Comparison of ENCODE assay signal across 17 mouse cellular contexts in genomic region chr17:43645136-43645535, GRCm38 (mm10). TPM values are rescaled to one million over a fixed set of nuclear protein-coding genes. Genes with fewer than 3 reads are reported as not detected.
DNase-seq lines count a peak whose midpoint lies in the region; ATAC-seq and TF ChIP-seq lines count a peak whose summit lies in the region.
"Had no signal": no experiment of that assay in that cellular context is flagged by ENCODE, and none has a peak within 500 bp of the region (broad histone marks: within the 10 kb centered on the region; RNA-seq: fewer than 3 reads in every experiment).

No protein-coding gene starts in this region.

- no peak for TF ChIP-seq CTCF in heart, adult 2 months (IDR thresholded peaks at IDR 0.05)

- H3K4me3 ChIP-seq in heart, embryonic 15.5 days, result no peak overlapping the region
- no peak overlapping the region for H3K4me3 ChIP-seq in heart, adult 2 months
- H3K4me3 ChIP-seq in myocyte, result no peak overlapping the region
- no peak overlapping the region for H3K4me3 ChIP-seq in forebrain, embryonic 16.5 days (replicated peaks; ENCODE audit: low read length)
- H3K4me3 ChIP-seq: embryonic facial prominence, embryonic 13.5 days; hindbrain, embryonic 12.5 days; kidney, embryonic 15.5 days; limb, embryonic 15.5 days had no signal

- no peaks in the 10 kb centered on the region for H3K27me3 ChIP-seq in heart, embryonic 15.5 days
- no peaks in the 10 kb centered on the region for H3K27me3 ChIP-seq in heart, adult 2 months (ENCODE audit: control insufficient read depth, insufficient read depth, low read length)
- no peaks in the 10 kb centered on the region for H3K27me3 ChIP-seq in myocyte (ENCODE audit: control insufficient read depth, insufficient read depth, insufficient read length)
- H3K27me3 ChIP-seq in forebrain, embryonic 16.5 days (replicated peaks; ENCODE audit: control insufficient read depth, insufficient read depth, low read length), result no peaks in the 10 kb centered on the region
- H3K27me3 ChIP-seq: embryonic facial prominence, embryonic 13.5 days; hindbrain, embryonic 12.5 days; kidney, embryonic 15.5 days; limb, embryonic 15.5 days had no signal

- H3K4me1 ChIP-seq in heart, embryonic 15.5 days (replicated peaks), result peaks cover 14% of the 10 kb centered on the region
- H3K4me1 ChIP-seq in heart, adult 2 months (ENCODE audit: control insufficient read depth, insufficient read depth, low read length), result peaks cover 3% of the 10 kb centered on the region
- no peaks in the 10 kb centered on the region for H3K4me1 ChIP-seq in forebrain, embryonic 16.5 days (replicated peaks; ENCODE audit: control insufficient read depth, insufficient read depth, low read length)
- H3K4me1 ChIP-seq: embryonic facial prominence, embryonic 13.5 days; hindbrain, embryonic 12.5 days; kidney, embryonic 15.5 days; limb, embryonic 15.5 days had no signal

- H3K27ac ChIP-seq in heart, embryonic 15.5 days, result peak overlapping the region; percentile 31; the same call in 1 of the 2 replicates
- no peak overlapping the region for H3K27ac ChIP-seq in heart, adult 2 months
- no peak overlapping the region for H3K27ac ChIP-seq in forebrain, embryonic 16.5 days (ENCODE audit: low read length)
- H3K27ac ChIP-seq: embryonic facial prominence, embryonic 13.5 days; hindbrain, embryonic 12.5 days; kidney, embryonic 15.5 days; limb, embryonic 15.5 days had no signal

- WGBS in heart, embryonic 15.5 days, result 79% methylated on average over 3 of the region's 3 CpGs
- 82% methylated on average over 3 of the region's 3 CpGs for WGBS in heart, adult 2 months
- WGBS in forebrain, embryonic 16.5 days, result 89% methylated on average over 3 of the region's 3 CpGs

- no peak for TF ChIP-seq EP300 in heart, adult 2 months (IDR thresholded peaks at IDR 0.05; ENCODE audit: insufficient read depth, low read depth, low read length)

- no peak for TF ChIP-seq POLR2A in heart, adult 2 months (IDR thresholded peaks at IDR 0.05; ENCODE audit: insufficient read depth, low read depth, low read length)
- TF ChIP-seq POLR2A in myocyte (IDR thresholded peaks at IDR 0.05; ENCODE audit: insufficient read length, low read depth), result no peak

- H3ac ChIP-seq in myocyte (ENCODE audit: control insufficient read depth, insufficient read length), result no peak overlapping the region

- H3K4me2 ChIP-seq in heart, embryonic 15.5 days, result no peak overlapping the region
- H3K4me2 ChIP-seq in myocyte (ENCODE audit: low read depth), result no peak overlapping the region
- no peak overlapping the region for H3K4me2 ChIP-seq in forebrain, embryonic 16.5 days (ENCODE audit: low read length)
- H3K4me2 ChIP-seq: embryonic facial prominence, embryonic 13.5 days; hindbrain, embryonic 12.5 days; kidney, embryonic 15.5 days; limb, embryonic 15.5 days; midbrain, embryonic 11.5 days had no signal

- H3K9me3 ChIP-seq in heart, embryonic 15.5 days (replicated peaks), result no peaks in the 10 kb centered on the region
- no peaks in the 10 kb centered on the region for H3K9me3 ChIP-seq in forebrain, embryonic 16.5 days (ENCODE audit: control insufficient read depth, low read length)
- H3K9me3 ChIP-seq: embryonic facial prominence, embryonic 13.5 days; hindbrain, embryonic 12.5 days; kidney, embryonic 15.5 days; limb, embryonic 15.5 days had no signal

- H3K36me3 ChIP-seq in heart, embryonic 15.5 days, result 0 out of 2 replicates have a peak, but pooled peaks cover 4% of the 10 kb centered on the region
- H3K36me3 ChIP-seq in heart, adult 2 months (ENCODE audit: control insufficient read depth, insufficient read depth, low read length), result no peaks in the 10 kb centered on the region
- no peaks in the 10 kb centered on the region for H3K36me3 ChIP-seq in myocyte (ENCODE audit: control insufficient read depth, insufficient read depth)
- peaks cover 30% of the 10 kb centered on the region for H3K36me3 ChIP-seq in forebrain, embryonic 16.5 days (ENCODE audit: control insufficient read depth, insufficient read depth)

- H3K79me2 ChIP-seq in heart, adult 2 months (replicated peaks; ENCODE audit: control insufficient read depth, insufficient read depth, low read length), result no peaks in the 10 kb centered on the region
- no peaks in the 10 kb centered on the region for H3K79me2 ChIP-seq in myocyte (ENCODE audit: control insufficient read depth, insufficient read depth)

- ATAC-seq in heart, embryonic 15.5 days (replicated peaks; ENCODE audit: insufficient number of reproducible peaks, insufficient read depth, low FRiP score, low read depth), result no peak
- no peak for ATAC-seq in forebrain, embryonic 16.5 days

- no peak for DNase-seq in heart, adult 2 months
- DNase-seq in CD4-positive helper T cell, adult 2 months (ENCODE audit: low read depth, low spot score), result peak; percentile 42
- DNase-seq in thymus, postnatal 36 days, result peak; percentile 25 to 52
- DNase-seq in cerebellum, postnatal 25 days, result no peak
- DNase-seq: adrenal gland, adult 8-10 months; cerebellum, adult 2 months; gastrocnemius, postnatal 14 days had no signal

- H3K9ac ChIP-seq in heart, embryonic 15.5 days, result no peak overlapping the region
- no peak overlapping the region for H3K9ac ChIP-seq in heart, adult 2 months (ENCODE audit: low read depth, low read length)
- no peak overlapping the region for H3K9ac ChIP-seq in forebrain, embryonic 16.5 days (replicated peaks; ENCODE audit: low read depth, low read length)
- H3K9ac ChIP-seq: embryonic facial prominence, embryonic 13.5 days; hindbrain, embryonic 12.5 days; kidney, embryonic 15.5 days; limb, embryonic 15.5 days had no signal

- intact Hi-C loops in heart, adult 2 months (cut with DNase I), result no loop called here

TF ChIP-seq in myocyte, 11 proteins besides CTCF, POLR2A, EP300 and RAD21:
- TF ChIP-seq E2F4 (IDR thresholded peaks at IDR 0.05; ENCODE audit: insufficient read depth), result no peak
- peak in 2 of 3 experiments; percentile 26 to 32 for TF ChIP-seq MYOD1 (IDR thresholded peaks at IDR 0.05; ENCODE audit: control insufficient read depth in 1 of 3, insufficient read length in 2 of 3, low read depth in 2 of 3)
- no peak for TF ChIP-seq MAX (IDR thresholded peaks at IDR 0.05; ENCODE audit: low read depth)
- TF ChIP-seq POLR2AphosphoS2 (IDR thresholded peaks at IDR 0.05; ENCODE audit: insufficient read length, low read depth), result no peak
- TF ChIP-seq TCF12 (IDR thresholded peaks at IDR 0.05; ENCODE audit: insufficient read depth, poor library complexity, severe bottlenecking), result no peak
- no peak for TF ChIP-seq USF1 (IDR thresholded peaks at IDR 0.05; ENCODE audit: low read depth)
- TF ChIP-seq TCF3 (IDR thresholded peaks at IDR 0.05; ENCODE audit: insufficient read length, low read depth), result no peak
- peak in 1 of 3 experiments; percentile 35 for TF ChIP-seq MYOG (IDR thresholded peaks at IDR 0.05; ENCODE audit: control insufficient read depth in 1 of 3, insufficient read depth in 1 of 3, insufficient read length in 2 of 3, low read depth in 2 of 3)
- no peak for TF ChIP-seq REST (IDR thresholded peaks at IDR 0.05; ENCODE audit: insufficient read depth, insufficient read length)

RNA-seq across cellular contexts. Expression of gene Tdrd6, which starts 15.0 kb away (rescaled TPM):
- not detected in 2 replicates for polyA plus RNA-seq in heart, embryonic 15.5 days (2015; fragmentation: Nextera tagmentation; extraction: Ambion mirVana)
- total RNA-seq in heart, adult 2 months (2021), result not detected
- polyA plus RNA-seq in heart, adult 2 months (2012; rRNA removed), result 0.02 and 0.03 TPM in 2 replicates
- 0.08 TPM for polyA plus RNA-seq in myocyte (2012; fragmentation: generic; extraction: Trizol)
- 0.27 and 0.66 TPM in 2 replicates for polyA plus RNA-seq in forebrain, embryonic 16.5 days (2015; fragmentation: Nextera tagmentation; extraction: Ambion mirVana)
- total RNA-seq: adrenal gland, adult 8-10 months; monocyte, adult 5-6 weeks had no signal
- polyA plus RNA-seq: liver, embryonic 16.5 days; midbrain, embryonic 11.5 days had no signal

RNA-seq across cellular contexts. Expression of gene Slc25a27, which starts 21.9 kb away (rescaled TPM):
- polyA plus RNA-seq in heart, embryonic 15.5 days (2015; fragmentation: Nextera tagmentation; extraction: Ambion mirVana), result 18.3 and 19.8 TPM in 2 replicates
- total RNA-seq in heart, adult 2 months (2021), result 1 to 10 TPM; 2.2 to 2.3 TPM
- polyA plus RNA-seq in heart, adult 2 months (2012; rRNA removed), result 3.2 and 4.9 TPM in 2 replicates
- 1.1 TPM for polyA plus RNA-seq in myocyte (2012; fragmentation: generic; extraction: Trizol)
- polyA plus RNA-seq in forebrain, embryonic 16.5 days (2015; fragmentation: Nextera tagmentation; extraction: Ambion mirVana), result 92.7 and 135 TPM in 2 replicates

RNA-seq across cellular contexts. Expression of gene Cyp39a1, which starts 22.1 kb away (rescaled TPM):
- polyA plus RNA-seq in heart, embryonic 15.5 days (2015; fragmentation: Nextera tagmentation; extraction: Ambion mirVana), result 48.3 and 57.1 TPM in 2 replicates
- total RNA-seq in heart, adult 2 months (2021), result 1 to 10 TPM; 3.5 to 4.9 TPM
- 2.1 and 5.0 TPM in 2 replicates for polyA plus RNA-seq in heart, adult 2 months (2012; rRNA removed)
- polyA plus RNA-seq in myocyte (2012; fragmentation: generic; extraction: Trizol), result 1.7 TPM
- 19.1 and 27.1 TPM in 2 replicates for polyA plus RNA-seq in forebrain, embryonic 16.5 days (2015; fragmentation: Nextera tagmentation; extraction: Ambion mirVana)

Comparison
In these comparisons a context has a peak if more than half of its experiments do, and no peak if none do; other contexts are left out.
1. DNase-seq: peak in CD4-positive helper T cell, adult 2 months (single experiment) and thymus, postnatal 36 days (2 of 2); none in heart, adult 2 months (0 of 2) and cerebellum, postnatal 25 days (0 of 2).